Mouse (Mus musculus): ENCODE measurements at regions not wholly inside any gene's neighbourhood (a gene's known extent, or its start where the extent isn't known, plus 50 kb on each side); places are given as distances from the start of the nearest gene placed in this dataset.

GRCm38 (mm10) chr19:32890801-32891200 lies 133.5 kb downstream of the Pten start:
- TF ChIP-seq EP300 (IDR thresholded peaks at IDR 0.05; ENCODE audit: low read depth) (no peak), CTCF (IDR thresholded peaks at IDR 0.05; ENCODE audit: low read depth) (no peak)
- Histone ChIP-seq H3K4me1 (ENCODE audit: control insufficient read depth, insufficient read depth) (no peaks in the 10 kb centered on the region; the same call in 1 of the 2 replicates), H3K36me3 (replicated peaks; ENCODE audit: control insufficient read depth, insufficient read depth, low read length) (no peaks in the 10 kb centered on the region), H3K27ac (ENCODE audit: low read depth) (no peak overlapping the region), H3K9ac (replicated peaks; ENCODE audit: low read depth, low read length) (no peak overlapping the region), H3K4me3 (ENCODE audit: low read depth, low read length) (no peak overlapping the region), H3K9me3 (replicated peaks; ENCODE audit: control insufficient read depth, low read length) (no peaks in the 10 kb centered on the region), H3K27me3 (ENCODE audit: control insufficient read depth, insufficient read depth, low read length) (no peaks in the 10 kb centered on the region), H3K4me2 (ENCODE audit: low read depth, low read length) (no peak overlapping the region)
- no peak for DNase-seq (ENCODE audit: low spot score)
- 69% methylated on average over 6 of the region's 6 CpGs for WGBS
- ATAC-seq (ENCODE audit: insufficient read depth, low read depth) = no peak

- WGBS = 78% methylated on average over 5 of the region's 5 CpGs
- Histone ChIP-seq H3K36me3 (replicated peaks; ENCODE audit: control insufficient read depth, insufficient read depth, low read length) (no peaks in the 10 kb centered on the region), H3K9ac (replicated peaks; ENCODE audit: low read depth, low read length) (no peak overlapping the region), H3K4me3 (ENCODE audit: low read depth, low read length) (no peak overlapping the region), H3K4me1 (ENCODE audit: control insufficient read depth, insufficient read depth) (no peaks in the 10 kb centered on the region; the same call in 1 of the 2 replicates), H3K27me3 (ENCODE audit: control insufficient read depth, insufficient read depth, low read length) (no peaks in the 10 kb centered on the region), H3K9me3 (replicated peaks; ENCODE audit: control insufficient read depth, low read length) (no peaks in the 10 kb centered on the region), H3K4me2 (ENCODE audit: low read depth, low read length) (no peak overlapping the region), H3K27ac (ENCODE audit: low read depth) (no peak overlapping the region)
- DNase-seq (ENCODE audit: low spot score) = no peak
- TF ChIP-seq EP300 (IDR thresholded peaks at IDR 0.05; ENCODE audit: low read depth) (no peak), CTCF (IDR thresholded peaks at IDR 0.05; ENCODE audit: low read depth) (no peak)
- ATAC-seq (ENCODE audit: insufficient read depth, low read depth) = no peak
Measured at GRCm38 (mm10) chr19:32892469-32892868, 135.2 kb downstream of the Pten start.

DNA sequence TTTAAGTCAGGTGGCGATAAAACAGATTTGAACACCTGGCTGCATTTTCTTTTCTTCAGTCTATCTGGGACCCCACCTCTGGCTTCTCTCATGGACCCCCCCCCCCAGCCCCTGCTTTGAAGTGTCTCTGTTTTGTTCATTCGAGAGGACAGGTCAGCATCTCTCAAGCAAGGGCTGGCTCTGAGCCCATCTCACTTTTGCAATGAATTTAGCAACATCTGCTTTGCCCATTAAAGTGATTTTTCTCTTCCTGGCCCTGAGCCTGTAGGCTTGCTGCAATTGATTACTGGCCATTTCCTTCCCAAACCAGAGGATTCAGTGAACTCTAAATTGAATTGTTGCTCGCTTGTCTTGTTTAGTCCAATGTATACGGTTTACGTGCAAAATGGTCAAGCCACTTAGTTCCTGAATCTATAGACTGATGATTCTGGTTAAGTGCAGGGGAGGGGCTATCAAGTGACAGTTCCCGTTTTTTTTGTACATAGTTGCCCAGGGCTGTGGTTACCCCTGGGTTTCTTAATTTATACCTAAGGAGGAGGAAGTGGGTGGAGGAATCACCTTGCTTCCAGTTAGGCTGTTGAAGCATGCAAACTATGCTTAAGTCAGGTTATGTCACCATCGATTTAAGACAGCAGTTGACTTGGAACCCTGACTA lies 146.3 kb downstream of the Pten start:
- TF ChIP-seq CTCF (IDR thresholded peaks at IDR 0.05; ENCODE audit: low read depth) (no peak), EP300 (IDR thresholded peaks at IDR 0.05; ENCODE audit: low read depth) (no peak)
- Histone ChIP-seq H3K27me3 (ENCODE audit: control insufficient read depth, insufficient read depth, low read length) (no peaks in the 10 kb centered on the region), H3K27ac (ENCODE audit: low read depth) (no peak overlapping the region), H3K4me3 (ENCODE audit: low read depth, low read length) (no peak overlapping the region), H3K36me3 (replicated peaks; ENCODE audit: control insufficient read depth, insufficient read depth, low read length) (no peaks in the 10 kb centered on the region), H3K4me1 (ENCODE audit: control insufficient read depth, insufficient read depth) (peaks cover 19% of the 10 kb centered on the region), H3K9me3 (replicated peaks; ENCODE audit: control insufficient read depth, low read length) (no peaks in the 10 kb centered on the region), H3K4me2 (ENCODE audit: low read depth, low read length) (no peak overlapping the region), H3K9ac (replicated peaks; ENCODE audit: low read depth, low read length) (no peak overlapping the region)
- ATAC-seq (ENCODE audit: insufficient read depth, low read depth) (no peak), DNase-seq (ENCODE audit: low spot score) (no peak)
- WGBS = 58% methylated on average over 7 of the region's 7 CpGs

- WGBS = 50% methylated on average over 7 of the region's 7 CpGs
- peak overlapping the region; percentile 30; the same call in 1 of the 2 replicates for H3K27ac ChIP-seq (ENCODE audit: low read depth)
- H3K4me2 ChIP-seq (ENCODE audit: low read depth, low read length) = no peak overlapping the region
- no peaks in the 10 kb centered on the region for H3K36me3 ChIP-seq (replicated peaks; ENCODE audit: control insufficient read depth, insufficient read depth, low read length)
- peaks cover 19% of the 10 kb centered on the region for H3K4me1 ChIP-seq (ENCODE audit: control insufficient read depth, insufficient read depth)
- no peaks in the 10 kb centered on the region for H3K9me3 ChIP-seq (replicated peaks; ENCODE audit: control insufficient read depth, low read length)
- no peak overlapping the region for H3K9ac ChIP-seq (replicated peaks; ENCODE audit: low read depth, low read length)
- ATAC-seq (ENCODE audit: insufficient read depth, low read depth) (no peak), DNase-seq (ENCODE audit: low spot score) (no peak)
- no peaks in the 10 kb centered on the region for H3K27me3 ChIP-seq (ENCODE audit: control insufficient read depth, insufficient read depth, low read length)
- no peak overlapping the region for H3K4me3 ChIP-seq (ENCODE audit: low read depth, low read length)
- no peak for TF ChIP-seq CTCF (IDR thresholded peaks at IDR 0.05; ENCODE audit: low read depth)
- TF ChIP-seq EP300 (IDR thresholded peaks at IDR 0.05; ENCODE audit: low read depth) = no peak
Measured at GRCm38 (mm10) chr19:32904517-32904916, 147.2 kb downstream of the Pten start.

DNA sequence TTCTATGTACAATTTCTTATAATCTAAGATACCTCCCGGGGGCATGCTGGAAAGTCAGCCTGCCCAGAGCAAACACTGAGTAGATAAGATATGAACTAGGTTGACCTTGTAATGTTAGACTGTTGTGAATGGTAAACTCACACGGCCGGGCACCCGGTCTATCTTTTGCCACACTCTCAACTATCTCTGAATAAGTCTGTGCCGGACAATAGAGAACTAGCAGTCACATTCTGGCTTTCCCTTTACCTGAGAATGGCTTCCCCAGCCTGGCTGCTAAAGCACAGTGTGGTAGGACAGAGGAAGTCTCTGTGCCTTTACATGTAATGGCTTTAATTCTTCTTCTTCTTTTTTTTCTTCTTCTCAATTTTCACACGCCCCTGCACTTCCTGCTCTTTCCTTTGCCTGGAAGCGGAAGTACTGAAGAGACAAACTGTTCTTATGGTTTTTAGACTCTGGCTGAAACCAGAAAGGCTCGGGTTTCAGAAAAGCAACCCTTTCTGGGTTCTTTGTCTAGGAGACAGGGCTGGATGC lies 148.7 kb downstream of the Pten start:
- H3K4me3 ChIP-seq (ENCODE audit: low read depth, low read length) = no peak overlapping the region
- 12% methylated on average over 8 of the region's 8 CpGs for WGBS
- H3K27me3 ChIP-seq (ENCODE audit: control insufficient read depth, insufficient read depth, low read length) = no peaks in the 10 kb centered on the region
- no peak overlapping the region for H3K9ac ChIP-seq (replicated peaks; ENCODE audit: low read depth, low read length)
- peak overlapping the region; percentile 7; the same call in 1 of the 2 replicates for H3K27ac ChIP-seq (ENCODE audit: low read depth)
- DNase-seq (ENCODE audit: low spot score) (peak; percentile 24), ATAC-seq (ENCODE audit: insufficient read depth, low read depth) (no peak)
- no peaks in the 10 kb centered on the region for H3K36me3 ChIP-seq (replicated peaks; ENCODE audit: control insufficient read depth, insufficient read depth, low read length)
- H3K4me2 ChIP-seq (ENCODE audit: low read depth, low read length) = peak overlapping the region; percentile 27
- TF ChIP-seq EP300 (IDR thresholded peaks at IDR 0.05; ENCODE audit: low read depth) (0 out of 2 replicates have a peak, but pooled peaks have one; percentile 30), CTCF (IDR thresholded peaks at IDR 0.05; ENCODE audit: low read depth) (no peak)
- H3K9me3 ChIP-seq (replicated peaks; ENCODE audit: control insufficient read depth, low read length) = no peaks in the 10 kb centered on the region
- peaks cover 19% of the 10 kb centered on the region for H3K4me1 ChIP-seq (ENCODE audit: control insufficient read depth, insufficient read depth)

- Histone ChIP-seq H3K9me3 (replicated peaks; ENCODE audit: control insufficient read depth, low read length) (no peaks in the 10 kb centered on the region), H3K4me2 (ENCODE audit: low read depth, low read length) (no peak overlapping the region), H3K4me1 (ENCODE audit: control insufficient read depth, insufficient read depth) (peaks cover 19% of the 10 kb centered on the region), H3K27ac (ENCODE audit: low read depth) (no peak overlapping the region), H3K27me3 (ENCODE audit: control insufficient read depth, insufficient read depth, low read length) (no peaks in the 10 kb centered on the region), H3K36me3 (replicated peaks; ENCODE audit: control insufficient read depth, insufficient read depth, low read length) (no peaks in the 10 kb centered on the region), H3K9ac (replicated peaks; ENCODE audit: low read depth, low read length) (no peak overlapping the region), H3K4me3 (ENCODE audit: low read depth, low read length) (no peak overlapping the region)
- DNase-seq (ENCODE audit: low spot score) (no peak), ATAC-seq (ENCODE audit: insufficient read depth, low read depth) (no peak)
- 67% methylated on average over 5 of the region's 5 CpGs for WGBS
- TF ChIP-seq CTCF (IDR thresholded peaks at IDR 0.05; ENCODE audit: low read depth) (no peak), EP300 (IDR thresholded peaks at IDR 0.05; ENCODE audit: low read depth) (no peak)
Measured at GRCm38 (mm10) chr19:32906820-32907219, 149.5 kb downstream of the Pten start.
